Mouse (Mus musculus) adrenal gland, adult 18-20 months (tissue): ENCODE data around the gene Aasdh. TPM values are rescaled to one million over a fixed set of nuclear protein-coding genes. Genes with fewer than 3 reads are reported as not detected.

ENCODE experiments used
- DNase-seq, 2 experiments: peaks; one replicate each; pipeline ENCODE4 v3.0.0; 2021 to 2022; ENCODE audit warnings: low spot score in 2 of 2
- long read RNA-seq, 2 experiments: library from polyadenylated mRNA; stranded (forward); transcript quantifications; one replicate each; pipeline ENCODE4 v2.0.0; 2021
- total RNA-seq, 2 experiments: library from RNA; stranded (reverse); gene quantifications; 1 replicate in 1 of 2; 2 replicates in 1 of 2; pipeline ENCODE4 v1.2.3; 2021

The Aasdh gene
- total RNA-seq = 10 to 100 TPM; 14.8 to 16.2 TPM
- long read RNA-seq, experiment 1, partial matches to known transcripts = 0 of 3 reads
- long read RNA-seq, experiment 1, other reads (novel, unspliced or antisense) = 3 of 3 reads
- long read RNA-seq, experiment 2, partial matches to known transcripts = 1 of 9 reads
- long read RNA-seq, experiment 2, other reads (novel, unspliced or antisense) = 7 of 9 reads

- peak; percentile 99 for DNase-seq
Measured at GRCm38 (mm10) chr5:76905405-76906154, at the start of gene Aasdh. Aasdh (minus strand) TSS chr5:76905514.

- no peak for DNase-seq
Measured at GRCm38 (mm10) chr5:76954271-76954900, 49.1 kb upstream of the Aasdh start.

GRCm38 (mm10) chr5:76953794-76954193 is 48.5 kb upstream of the Aasdh start:
- no peak for DNase-seq

GRCm38 (mm10) chr5:76952112-76953040 is 47.1 kb upstream of the Aasdh start:
- DNase-seq = no peak

- peak; percentile 95 to 97 for DNase-seq
Measured at GRCm38 (mm10) chr5:76951106-76952027, 46.1 kb upstream of the Aasdh start, which contains the start of the genes Paics and Ppat. Paics (plus strand) TSS chr5:76951307. Ppat (minus strand) TSS chr5:76951578.

GRCm38 (mm10) chr5:76950343-76951105 is 45.2 kb upstream of the Aasdh start:
- no peak for DNase-seq

- no peak for DNase-seq
Measured at GRCm38 (mm10) chr5:76947758-76948157, 42.4 kb upstream of the Aasdh start.

- no peak for DNase-seq
Measured at GRCm38 (mm10) chr5:76947142-76947541, 41.8 kb upstream of the Aasdh start.

GRCm38 (mm10) chr5:76945678-76946033 is 40.3 kb upstream of the Aasdh start:
- DNase-seq = no peak

GRCm38 (mm10) chr5:76944965-76945677 is 39.8 kb upstream of the Aasdh start:
- DNase-seq = no peak

- no peak for DNase-seq
Measured at GRCm38 (mm10) chr5:76942505-76942904, 37.2 kb upstream of the Aasdh start.

- no peak for DNase-seq
Measured at GRCm38 (mm10) chr5:76941975-76942374, 36.7 kb upstream of the Aasdh start.

- no peak for DNase-seq
Measured at GRCm38 (mm10) chr5:76939717-76940116, 34.4 kb upstream of the Aasdh start.

- DNase-seq = no peak
Measured at GRCm38 (mm10) chr5:76929180-76929877, 24.0 kb upstream of the Aasdh start.

- DNase-seq = no peak
Measured at GRCm38 (mm10) chr5:76928124-76928832, 23.0 kb upstream of the Aasdh start.

GRCm38 (mm10) chr5:76924296-76924695 is 19.0 kb upstream of the Aasdh start:
- DNase-seq = no peak

- DNase-seq = peak; percentile 25 to 47
Measured at GRCm38 (mm10) chr5:76923428-76923827, 18.1 kb upstream of the Aasdh start.
